Mouse (Mus musculus): ENCODE measurements around the gene Ipo11. TPM values are rescaled to one million over a fixed set of nuclear protein-coding genes. Genes with fewer than 3 reads are reported as not detected.
A peak's percentile ranks its signal among the peaks of the same experiment; 100 is the strongest.

Ipo11 gene
- total RNA-seq, 2 experiments from 2014 or later = 52.2 to 58.7 TPM

- intact Hi-C loops (cut with DNase I) = no loop called here
These were observed 111.1 kb downstream of the Ipo11 start for GRCm38 (mm10) chr13:106825618-106826017.

GRCm38 (mm10) chr13:106823875-106824191 is 112.9 kb downstream of the Ipo11 start:
- DNase-seq (ENCODE audit: low spot score in 2 of 2) = no peak
- intact Hi-C loops (cut with DNase I) = no loop called here

More at GRCm38 (mm10) chr13:106825618-106826017, 111.1 kb downstream of the Ipo11 start:
- DNase-seq (ENCODE audit: low spot score in 2 of 2) = no peak

- DNase-seq (ENCODE audit: low spot score in 2 of 2) = no peak
- intact Hi-C loops (cut with DNase I) = no loop called here
These were observed 113.5 kb downstream of the Ipo11 start for GRCm38 (mm10) chr13:106823121-106823874.

- intact Hi-C loops (cut with DNase I) = no loop called here
- DNase-seq (ENCODE audit: low spot score in 2 of 2) = no peak
These were observed 116.6 kb downstream of the Ipo11 start for GRCm38 (mm10) chr13:106820149-106820548.

GRCm38 (mm10) chr13:106819749-106820148 is 117.0 kb downstream of the Ipo11 start:
- no peak for DNase-seq (ENCODE audit: low spot score in 2 of 2)
- intact Hi-C loops (cut with DNase I) = no loop called here

GRCm38 (mm10) chr13:106817066-106817465 is 119.7 kb downstream of the Ipo11 start:
- no peak for DNase-seq (ENCODE audit: low spot score in 2 of 2)
- intact Hi-C loops (cut with DNase I) = no loop called here

GRCm38 (mm10) chr13:106813519-106813918 is 123.2 kb downstream of the Ipo11 start:
- DNase-seq (ENCODE audit: low spot score in 2 of 2) = no peak
- intact Hi-C loops (cut with DNase I) = no loop called here

GRCm38 (mm10) chr13:106813087-106813486 is 123.7 kb downstream of the Ipo11 start:
- intact Hi-C loops (cut with DNase I) = no loop called here
- DNase-seq (ENCODE audit: low spot score in 2 of 2) = no peak

- intact Hi-C loops (cut with DNase I) = no loop called here
- no peak for DNase-seq (ENCODE audit: low spot score in 2 of 2)
These were observed 126.6 kb downstream of the Ipo11 start for GRCm38 (mm10) chr13:106810156-106810555.

GRCm38 (mm10) chr13:106808821-106809220 is 127.9 kb downstream of the Ipo11 start:
- peak in 1 of 2 experiments; percentile 28 for DNase-seq (ENCODE audit: low spot score in 2 of 2)
- intact Hi-C loops (cut with DNase I) = no loop called here

- intact Hi-C loops (cut with DNase I) = no loop called here
- no peak for DNase-seq (ENCODE audit: low spot score in 2 of 2)
These were observed 128.4 kb downstream of the Ipo11 start for GRCm38 (mm10) chr13:106808315-106808714.

GRCm38 (mm10) chr13:106807303-106807702 is 129.5 kb downstream of the Ipo11 start:
- intact Hi-C loops (cut with DNase I) = no loop called here
- no peak for DNase-seq (ENCODE audit: low spot score in 2 of 2)

GRCm38 (mm10) chr13:106805146-106805545 is 131.6 kb downstream of the Ipo11 start:
- intact Hi-C loops (cut with DNase I) = no loop called here
- DNase-seq (ENCODE audit: low spot score in 2 of 2) = no peak

- intact Hi-C loops (cut with DNase I) = no loop called here
- no peak for DNase-seq (ENCODE audit: low spot score in 2 of 2)
These were observed 138.7 kb downstream of the Ipo11 start for GRCm38 (mm10) chr13:106798026-106798425.

GRCm38 (mm10) chr13:106788817-106789216 is 147.9 kb downstream of the Ipo11 start:
- intact Hi-C loops (cut with DNase I) = no loop called here
- no peak for DNase-seq (ENCODE audit: low spot score in 2 of 2)

- intact Hi-C loops (cut with DNase I) = no loop called here
- DNase-seq (ENCODE audit: low spot score in 2 of 2) = no peak
These were observed 168.0 kb downstream of the Ipo11 start for GRCm38 (mm10) chr13:106768807-106769206.

GRCm38 (mm10) chr13:106762611-106763010 is 174.1 kb downstream of the Ipo11 start:
- no peak for DNase-seq (ENCODE audit: low spot score in 2 of 2)
- intact Hi-C loops (cut with DNase I) = no loop called here

GRCm38 (mm10) chr13:106761661-106762060 is 175.1 kb downstream of the Ipo11 start:
- intact Hi-C loops (cut with DNase I) = no loop called here
- DNase-seq (ENCODE audit: low spot score in 2 of 2) = no peak

GRCm38 (mm10) chr13:106760232-106760875 is 176.4 kb downstream of the Ipo11 start:
- intact Hi-C loops (cut with DNase I) = no loop called here
- no peak for DNase-seq (ENCODE audit: low spot score in 2 of 2)

- intact Hi-C loops (cut with DNase I) = no loop called here
- no peak for DNase-seq (ENCODE audit: low spot score in 2 of 2)
These were observed 180.9 kb downstream of the Ipo11 start for GRCm38 (mm10) chr13:106755892-106756291.

GRCm38 (mm10) chr13:106754216-106754615 is 182.5 kb downstream of the Ipo11 start:
- DNase-seq (ENCODE audit: low spot score in 2 of 2) = no peak
- intact Hi-C loops (cut with DNase I) = no loop called here

Data from left cerebral cortex, postnatal 36 days (tissue).